Mouse (Mus musculus): ENCODE measurements around the gene Erh.

The Erh gene

DNA sequence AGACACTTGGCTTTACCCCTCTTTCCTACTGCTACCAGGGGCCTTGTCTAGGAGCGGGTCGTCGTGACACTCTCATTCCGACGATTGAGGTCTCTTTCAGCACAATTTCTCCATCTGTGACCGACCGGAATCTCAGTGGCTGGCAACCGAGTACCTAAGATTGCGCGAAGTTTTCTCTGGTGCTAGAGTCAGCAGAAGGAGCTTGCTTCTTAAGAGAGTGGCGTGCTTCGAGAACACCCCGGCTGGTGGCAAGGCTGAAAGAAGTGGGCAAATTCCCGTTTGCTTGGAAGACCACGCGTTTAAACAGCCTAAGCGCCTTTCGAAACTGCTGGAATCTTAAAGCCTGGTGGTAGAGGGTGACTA is 346 bp upstream of the Erh start:
- peaks cover 67% of the 10 kb centered on the region for H3K36me3 ChIP-seq (ENCODE audit: insufficient read depth, low read length)
- H3K4me1 ChIP-seq (replicated peaks; ENCODE audit: low read depth, low read length), result peaks cover 49% of the 10 kb centered on the region
- peak overlapping the region; percentile 99 for H3K4me3 ChIP-seq (replicated peaks; ENCODE audit: low read length)
- no peaks in the 10 kb centered on the region for H3K9me3 ChIP-seq (ENCODE audit: low read length)
- TF ChIP-seq POU5F1 (IDR thresholded peaks at IDR 0.05; ENCODE audit: borderline replicate concordance, low read length) (no peak), CTCF (conservative IDR thresholded peaks at IDR 0.05; ENCODE audit: low read length) (no peak), NANOG (IDR thresholded peaks at IDR 0.05; ENCODE audit: borderline replicate concordance, low read length) (no peak)
- no peaks in the 10 kb centered on the region for H3K27me3 ChIP-seq (ENCODE audit: insufficient read depth, low read length)

DNA sequence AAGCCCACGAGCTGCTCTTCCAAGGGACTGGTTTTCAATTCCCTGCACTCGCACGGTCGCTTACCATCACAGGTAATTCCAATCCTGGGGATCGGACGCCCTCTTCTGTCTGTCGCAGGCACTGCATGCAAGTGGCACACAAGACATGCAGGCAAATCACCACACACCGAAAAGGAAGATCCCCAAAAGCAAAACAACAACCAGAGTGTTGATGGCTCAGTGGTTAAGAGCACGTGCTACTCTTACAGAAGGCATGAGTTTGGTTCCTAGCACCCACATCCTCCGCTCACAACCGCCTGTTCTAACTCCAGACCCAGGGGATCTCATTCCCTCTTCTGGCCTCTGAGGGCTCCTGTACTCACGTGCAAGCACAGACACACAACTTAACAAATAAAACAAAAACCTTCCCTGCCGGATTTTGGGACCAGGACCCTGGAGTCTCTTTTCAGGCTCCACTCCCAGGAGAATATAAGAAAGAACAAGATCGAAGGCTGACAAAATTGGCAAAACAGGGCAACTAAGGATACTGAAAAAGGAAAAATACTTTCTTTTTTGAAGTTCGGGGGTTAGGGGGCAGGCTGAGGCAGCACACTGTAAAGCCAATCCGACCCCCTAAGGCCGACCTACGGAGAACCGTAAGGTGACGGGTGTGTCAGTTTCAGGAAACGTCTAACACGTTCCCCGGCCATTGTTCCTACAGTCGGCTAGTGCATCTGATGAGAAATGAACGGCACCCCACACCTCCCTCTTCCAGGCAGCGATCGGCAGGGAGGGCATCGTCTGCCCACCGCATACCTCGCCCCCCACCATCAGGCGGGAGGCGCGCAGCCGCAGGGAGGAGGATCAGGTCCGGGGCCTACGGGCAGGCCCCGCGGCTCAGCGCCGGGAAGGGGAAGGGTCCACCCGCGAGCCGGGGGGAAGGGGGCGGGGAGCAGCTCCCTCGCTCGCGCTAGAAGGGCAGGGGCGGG is 1.1 kb downstream of the Erh start:
- Histone ChIP-seq H3K4me3 (replicated peaks; ENCODE audit: low read length) (peak overlapping the region; percentile 99), H3K36me3 (ENCODE audit: insufficient read depth, low read length) (peaks cover 68% of the 10 kb centered on the region), H3K4me1 (replicated peaks; ENCODE audit: low read depth, low read length) (peaks cover 63% of the 10 kb centered on the region), H3K27me3 (ENCODE audit: insufficient read depth, low read length) (no peaks in the 10 kb centered on the region), H3K9me3 (ENCODE audit: low read length) (no peaks in the 10 kb centered on the region)
- TF ChIP-seq CTCF (conservative IDR thresholded peaks at IDR 0.05; ENCODE audit: low read length), result peak; percentile 90
- TF ChIP-seq POU5F1 (IDR thresholded peaks at IDR 0.05; ENCODE audit: borderline replicate concordance, low read length), result no peak
- TF ChIP-seq NANOG (IDR thresholded peaks at IDR 0.05; ENCODE audit: borderline replicate concordance, low read length), result no peak

DNA sequence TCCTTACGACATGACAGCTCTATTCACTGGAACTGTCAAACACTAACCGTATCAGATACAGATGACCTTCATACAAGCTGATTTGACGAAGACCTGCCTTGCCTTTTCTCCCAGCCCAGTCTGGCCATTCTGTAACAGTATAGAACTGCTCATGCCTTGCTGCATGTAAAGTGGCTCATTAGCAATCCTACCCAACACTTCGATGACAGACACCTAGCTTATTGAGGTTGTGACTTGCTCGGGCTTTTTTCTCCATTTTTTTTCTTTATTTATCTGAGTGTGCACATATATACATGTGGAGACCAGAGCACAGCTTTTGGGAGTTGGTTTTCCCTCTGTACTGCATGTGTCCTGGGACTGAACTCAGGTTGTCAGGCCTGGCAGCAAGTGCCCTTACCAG is 12.4 kb downstream of the Erh start:
- Histone ChIP-seq H3K4me1 (replicated peaks; ENCODE audit: low read depth, low read length) (peaks cover 50% of the 10 kb centered on the region), H3K4me3 (replicated peaks; ENCODE audit: low read length) (no peak overlapping the region), H3K36me3 (ENCODE audit: insufficient read depth, low read length) (peaks cover 65% of the 10 kb centered on the region), H3K9me3 (ENCODE audit: low read length) (no peaks in the 10 kb centered on the region), H3K27me3 (ENCODE audit: insufficient read depth, low read length) (no peaks in the 10 kb centered on the region)
- TF ChIP-seq NANOG (IDR thresholded peaks at IDR 0.05; ENCODE audit: borderline replicate concordance, low read length), result no peak

DNA sequence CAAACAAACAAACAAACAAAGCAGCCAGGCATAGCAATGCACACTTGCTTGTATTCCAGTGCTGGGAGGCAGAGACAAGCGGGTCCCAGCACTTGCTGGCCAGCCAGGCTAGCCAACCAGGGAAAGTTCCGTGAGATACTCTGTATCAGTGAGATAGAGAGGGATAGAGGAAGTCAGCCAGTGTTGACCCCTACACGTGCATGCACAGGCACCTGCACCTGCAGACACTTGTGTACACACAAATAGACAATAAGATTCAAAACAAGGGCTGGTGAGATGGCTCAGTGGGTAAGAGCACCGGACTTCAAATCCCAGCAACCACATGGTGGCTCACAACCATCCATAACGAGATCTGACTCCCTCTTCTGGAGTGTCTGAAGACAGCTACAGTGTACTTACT is 23.6 kb downstream of the Erh start:
- peaks cover 24% of the 10 kb centered on the region for H3K4me1 ChIP-seq (replicated peaks; ENCODE audit: low read depth, low read length)
- H3K36me3 ChIP-seq (ENCODE audit: insufficient read depth, low read length), result no peaks in the 10 kb centered on the region
- no peaks in the 10 kb centered on the region for H3K27me3 ChIP-seq (ENCODE audit: insufficient read depth, low read length)
- H3K4me3 ChIP-seq (replicated peaks; ENCODE audit: low read length), result no peak overlapping the region
- H3K9me3 ChIP-seq (ENCODE audit: low read length), result no peaks in the 10 kb centered on the region
- TF ChIP-seq POU5F1 (IDR thresholded peaks at IDR 0.05; ENCODE audit: borderline replicate concordance, low read length) (no peak), CTCF (conservative IDR thresholded peaks at IDR 0.05; ENCODE audit: low read length) (no peak), NANOG (IDR thresholded peaks at IDR 0.05; ENCODE audit: borderline replicate concordance, low read length) (no peak)

DNA sequence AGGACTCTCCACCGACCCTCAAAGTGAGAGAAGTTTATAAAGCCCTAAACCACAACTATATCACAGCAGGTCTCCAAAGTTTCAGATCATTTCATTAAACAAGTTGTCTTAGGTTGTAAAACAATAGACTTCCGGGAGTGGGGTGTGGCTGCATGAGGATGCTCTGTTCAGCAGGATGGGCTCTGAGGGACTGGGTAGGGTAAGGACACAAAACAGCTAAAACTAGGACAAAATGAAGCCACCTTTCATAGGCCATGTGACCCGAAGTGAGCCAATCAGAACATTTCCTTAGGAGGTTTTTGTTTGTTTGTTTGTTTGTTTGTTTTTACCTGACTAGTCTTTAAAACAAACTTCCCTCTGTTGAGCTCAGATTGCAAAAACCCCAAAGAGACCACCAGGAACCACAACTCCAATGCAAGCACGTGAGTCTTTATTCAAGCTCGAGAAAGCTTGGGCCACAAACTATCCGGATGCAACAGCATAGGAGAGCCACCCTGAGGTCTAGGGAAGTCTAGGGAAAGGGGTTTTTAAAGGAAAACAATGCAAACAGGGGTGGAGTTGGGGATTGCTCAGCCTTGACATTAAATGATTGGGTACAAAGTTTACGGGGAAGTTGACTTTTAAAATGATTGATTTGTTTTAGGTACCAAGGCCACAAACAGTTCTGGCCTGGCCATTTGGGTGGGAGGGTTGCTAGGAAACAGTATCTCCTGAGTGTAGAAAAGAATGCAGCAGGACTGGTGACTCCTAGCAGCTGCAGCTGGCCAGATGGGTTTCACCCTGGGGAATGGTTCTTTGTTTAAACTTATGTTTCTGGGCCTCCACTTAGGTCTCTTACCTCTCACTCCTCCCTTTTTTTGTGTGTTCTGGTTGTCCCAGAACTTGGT is 28.5 kb downstream of the Erh start:
- no peak for TF ChIP-seq POU5F1 (IDR thresholded peaks at IDR 0.05; ENCODE audit: borderline replicate concordance, low read length)
- no peak for TF ChIP-seq NANOG (IDR thresholded peaks at IDR 0.05; ENCODE audit: borderline replicate concordance, low read length)
- Histone ChIP-seq H3K27me3 (ENCODE audit: insufficient read depth, low read length) (no peaks in the 10 kb centered on the region; the same call in 1 of the 2 replicates), H3K4me1 (replicated peaks; ENCODE audit: low read depth, low read length) (peaks cover 56% of the 10 kb centered on the region), H3K36me3 (ENCODE audit: insufficient read depth, low read length) (no peaks in the 10 kb centered on the region), H3K4me3 (replicated peaks; ENCODE audit: low read length) (peak overlapping the region; percentile 3; the same call in 1 of the 2 replicates), H3K9me3 (ENCODE audit: low read length) (no peaks in the 10 kb centered on the region)

DNA sequence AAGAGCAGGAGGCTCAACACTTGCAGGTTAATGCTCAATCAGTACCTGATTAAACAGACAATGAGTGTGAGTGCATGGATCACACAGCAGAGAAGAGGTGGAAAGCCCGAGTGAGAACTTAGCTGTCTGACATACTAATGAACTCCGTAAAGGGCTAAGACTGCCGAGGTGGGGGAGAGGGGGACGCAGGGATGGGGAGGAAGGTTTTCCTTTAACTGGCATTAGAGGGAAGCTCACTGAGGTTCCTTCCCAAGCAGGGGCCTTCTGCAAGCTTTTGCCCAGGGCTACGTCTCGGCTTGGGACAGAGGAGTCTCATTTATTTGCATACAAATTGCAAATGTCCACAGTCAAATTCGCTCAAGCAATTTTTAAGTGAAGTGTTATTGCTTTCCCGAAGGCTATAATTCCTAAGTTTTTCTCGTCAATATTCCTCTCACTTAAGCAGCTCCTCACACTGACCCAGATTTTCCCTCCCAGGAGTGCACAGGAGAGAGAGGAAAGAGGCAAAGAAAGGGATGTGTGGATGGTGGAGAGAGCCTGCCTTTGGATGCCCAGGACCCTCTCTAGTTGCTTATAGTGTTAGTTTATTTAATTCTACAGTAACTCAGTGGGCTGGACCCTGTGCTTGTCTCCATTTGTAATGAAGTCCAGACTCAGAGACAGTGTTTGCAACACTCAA is 31.9 kb downstream of the Erh start:
- Histone ChIP-seq H3K27me3 (ENCODE audit: insufficient read depth, low read length) (no peaks in the 10 kb centered on the region; the same call in 1 of the 2 replicates), H3K36me3 (ENCODE audit: insufficient read depth, low read length) (no peaks in the 10 kb centered on the region), H3K9me3 (ENCODE audit: low read length) (no peaks in the 10 kb centered on the region), H3K4me1 (replicated peaks; ENCODE audit: low read depth, low read length) (peaks cover 49% of the 10 kb centered on the region), H3K4me3 (replicated peaks; ENCODE audit: low read length) (no peak overlapping the region)
- TF ChIP-seq POU5F1 (IDR thresholded peaks at IDR 0.05; ENCODE audit: borderline replicate concordance, low read length), result no peak
- no peak for TF ChIP-seq CTCF (conservative IDR thresholded peaks at IDR 0.05; ENCODE audit: low read length)
- no peak for TF ChIP-seq NANOG (IDR thresholded peaks at IDR 0.05; ENCODE audit: borderline replicate concordance, low read length)

DNA sequence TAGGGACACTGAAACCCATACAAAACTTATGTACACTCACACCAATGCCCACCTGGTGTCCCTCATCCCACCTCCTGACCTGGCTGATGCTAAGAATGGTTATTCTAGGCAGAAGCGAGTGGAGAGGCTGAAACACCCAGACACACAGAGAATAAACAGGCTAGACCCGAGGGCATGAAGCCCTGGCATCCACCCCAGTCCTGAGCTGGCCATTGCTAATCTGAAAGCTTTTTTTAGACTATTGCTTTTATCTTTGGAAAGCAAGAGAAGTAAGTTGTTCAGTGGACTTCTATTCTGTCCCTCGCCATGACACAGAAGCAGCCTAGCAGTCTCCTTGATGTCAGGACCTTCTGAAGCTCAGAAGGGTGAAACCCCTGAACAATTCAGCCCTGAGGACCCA is 34.2 kb downstream of the Erh start:
- H3K36me3 ChIP-seq (ENCODE audit: insufficient read depth, low read length), result no peaks in the 10 kb centered on the region
- TF ChIP-seq POU5F1 (IDR thresholded peaks at IDR 0.05; ENCODE audit: borderline replicate concordance, low read length) (no peak), CTCF (conservative IDR thresholded peaks at IDR 0.05; ENCODE audit: low read length) (no peak), NANOG (IDR thresholded peaks at IDR 0.05; ENCODE audit: borderline replicate concordance, low read length) (no peak)
- H3K27me3 ChIP-seq (ENCODE audit: insufficient read depth, low read length), result no peaks in the 10 kb centered on the region; the same call in 1 of the 2 replicates
- H3K9me3 ChIP-seq (ENCODE audit: low read length), result no peaks in the 10 kb centered on the region
- H3K4me3 ChIP-seq (replicated peaks; ENCODE audit: low read length), result no peak overlapping the region
- peaks cover 26% of the 10 kb centered on the region for H3K4me1 ChIP-seq (replicated peaks; ENCODE audit: low read depth, low read length)

DNA sequence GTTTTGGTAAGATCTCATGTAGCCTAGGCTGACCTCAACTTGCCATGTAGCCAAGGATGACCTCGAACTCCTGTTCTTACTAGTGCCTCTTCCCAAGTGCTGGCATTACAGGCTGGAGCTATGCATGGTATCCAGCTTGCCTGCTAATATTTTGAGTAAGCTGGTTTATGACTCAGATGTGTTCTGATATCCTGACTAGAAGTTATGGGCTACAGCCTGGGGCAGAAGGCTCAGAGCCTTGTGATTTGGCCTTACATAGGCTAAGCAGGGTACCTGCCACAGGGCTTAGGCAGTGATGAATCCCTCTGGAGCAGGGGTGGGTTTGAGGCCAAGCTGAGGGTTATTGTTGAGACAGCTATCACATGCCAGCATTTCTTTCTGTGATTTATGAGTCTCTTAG is 35.6 kb downstream of the Erh start:
- TF ChIP-seq NANOG (IDR thresholded peaks at IDR 0.05; ENCODE audit: borderline replicate concordance, low read length), result no peak
- TF ChIP-seq POU5F1 (IDR thresholded peaks at IDR 0.05; ENCODE audit: borderline replicate concordance, low read length), result no peak
- TF ChIP-seq CTCF (conservative IDR thresholded peaks at IDR 0.05; ENCODE audit: low read length), result no peak
- H3K36me3 ChIP-seq (ENCODE audit: insufficient read depth, low read length), result no peaks in the 10 kb centered on the region
- H3K27me3 ChIP-seq (ENCODE audit: insufficient read depth, low read length), result no peaks in the 10 kb centered on the region; the same call in 1 of the 2 replicates
- no peaks in the 10 kb centered on the region for H3K9me3 ChIP-seq (ENCODE audit: low read length)
- H3K4me3 ChIP-seq (replicated peaks; ENCODE audit: low read length), result no peak overlapping the region
- peaks cover 20% of the 10 kb centered on the region for H3K4me1 ChIP-seq (replicated peaks; ENCODE audit: low read depth, low read length)

Data from E14TG2a.4 (cell line).